Mouse (Mus musculus): ENCODE measurements around the gene Wdr24.
A peak's percentile ranks its signal among the peaks of the same experiment; 100 is the strongest.
"Not testable (repeated sequence)": the region's sequence is repeated elsewhere in the genome, so short reads cannot be mapped to it uniquely, and the experiment has no call there.

Gene Wdr24

DNA sequence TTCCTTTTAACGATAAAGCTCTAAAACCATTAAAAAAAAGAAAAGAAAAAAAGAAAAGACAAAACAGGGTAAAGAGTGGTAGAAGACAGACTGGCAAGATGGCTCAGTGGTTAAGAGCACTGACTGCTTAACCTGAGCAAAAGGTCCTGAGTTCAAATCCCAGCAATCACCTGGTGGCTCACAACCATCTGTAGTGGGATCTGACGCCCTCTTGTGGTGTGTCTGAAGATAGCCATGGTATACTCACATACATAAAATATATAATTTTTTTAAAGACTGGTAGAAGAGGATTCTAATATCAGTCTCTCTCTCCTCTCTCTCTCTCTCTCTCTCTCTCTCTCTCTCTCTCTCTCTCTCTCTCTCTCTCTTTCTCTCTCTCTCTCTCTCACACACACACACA, 16.0 kb upstream of the Wdr24 start:
- not testable (repeated sequence) for DNase-seq (ENCODE audit: low spot score)

DNA sequence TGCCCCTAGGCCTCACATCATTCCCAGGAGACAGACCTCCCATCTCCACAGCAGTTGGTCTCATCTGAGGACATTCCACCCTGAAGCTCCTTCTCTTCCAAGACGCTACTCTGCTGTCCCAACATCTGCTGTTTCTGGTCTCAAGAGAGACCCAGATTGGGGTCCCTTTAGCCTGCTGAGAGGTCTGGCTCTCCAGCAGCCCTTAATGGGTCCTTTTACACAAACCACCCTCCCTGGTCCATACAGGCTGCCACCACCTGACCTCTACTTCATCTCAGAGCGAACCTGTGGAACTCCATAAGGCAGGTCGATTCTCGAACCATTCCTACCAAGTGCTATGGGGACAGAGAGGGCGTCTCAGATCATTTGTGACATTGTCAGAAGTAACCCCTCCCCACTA, 15.4 kb upstream of the Wdr24 start:
- DNase-seq (ENCODE audit: low spot score): no peak

DNA sequence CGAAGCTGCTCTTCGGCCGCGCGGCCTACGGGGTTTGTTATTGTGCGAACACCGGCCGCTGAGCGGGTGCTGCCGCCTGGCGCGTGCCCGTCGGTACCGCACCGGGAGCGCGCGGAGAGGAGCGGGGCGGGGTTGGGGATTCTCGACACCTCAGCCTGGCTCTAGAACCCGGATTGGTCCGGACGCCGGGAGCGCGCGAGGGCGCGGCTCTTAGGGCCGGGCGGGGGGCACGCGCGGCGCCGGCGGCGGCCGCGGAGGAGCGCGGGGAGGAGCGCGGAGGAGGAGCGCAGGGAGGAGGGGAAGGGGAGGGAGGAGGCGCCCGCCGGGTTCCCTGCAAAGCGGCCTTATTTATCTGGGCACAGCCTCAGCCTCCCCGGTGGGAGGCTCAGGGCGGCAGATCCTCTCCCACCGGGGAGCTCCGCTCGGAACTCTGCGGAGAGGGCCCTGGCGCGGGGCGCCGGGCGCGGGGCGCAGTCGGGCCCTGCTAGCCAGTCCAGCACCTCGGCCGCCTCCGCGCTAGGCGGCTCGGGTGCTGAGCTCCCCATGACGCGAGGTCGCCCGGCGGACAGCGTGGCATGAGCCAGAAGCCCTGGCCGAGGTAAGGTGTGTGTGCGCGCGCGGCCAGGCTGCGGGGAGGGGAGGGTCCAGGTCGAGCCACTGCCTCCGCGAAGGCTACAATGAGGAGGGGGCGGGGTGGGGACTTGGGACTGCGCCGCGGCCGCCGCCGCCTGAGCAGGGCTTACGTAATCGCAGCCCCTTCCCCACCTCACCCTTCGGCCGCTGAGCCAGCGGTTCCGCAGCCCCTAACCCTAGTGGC, 14.4 kb upstream of the Wdr24 start, which contains the start of gene Fbxl16:
TSS of gene Fbxl16 (plus strand) at position 297 of the 817 bp plus-strand sequence.
- peak; percentile 87 for DNase-seq (ENCODE audit: low spot score)

DNA sequence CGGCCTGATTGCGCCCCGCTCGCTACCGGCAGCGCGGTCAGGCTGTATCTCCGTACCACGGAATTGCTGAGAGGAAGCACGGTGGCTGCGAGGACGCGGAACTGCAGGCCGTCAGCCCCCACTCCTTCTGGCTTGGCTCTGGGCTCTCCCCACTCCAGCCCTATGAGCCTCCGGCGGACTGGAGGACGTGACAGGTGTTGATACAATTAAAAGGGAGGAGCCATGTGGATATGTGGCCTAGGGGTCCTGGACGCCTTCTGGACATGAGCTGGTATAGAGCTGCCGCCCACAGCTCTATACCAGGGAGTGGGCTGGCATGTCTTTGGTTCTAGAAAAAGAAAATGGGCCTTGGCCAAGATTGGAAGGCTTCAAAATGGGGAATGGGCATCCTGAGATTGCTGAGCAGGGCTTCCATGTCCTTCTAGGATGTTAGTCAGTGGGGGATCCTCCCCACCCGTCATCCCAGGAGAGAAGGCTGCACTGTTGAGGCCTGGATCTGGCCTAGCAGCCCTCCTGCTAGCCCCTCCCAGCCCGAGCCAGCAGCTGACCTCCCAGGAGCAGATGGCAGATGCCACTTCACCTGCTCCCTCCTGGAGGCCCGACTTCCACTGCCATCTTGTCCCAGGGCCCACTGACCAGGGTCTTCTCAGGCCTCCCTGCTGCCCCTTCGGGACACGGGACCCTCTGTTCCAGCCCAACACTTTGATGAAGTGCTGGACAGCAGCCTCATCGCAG, 13.7 kb upstream of the Wdr24 start:
- DNase-seq (ENCODE audit: low spot score): no peak

DNA sequence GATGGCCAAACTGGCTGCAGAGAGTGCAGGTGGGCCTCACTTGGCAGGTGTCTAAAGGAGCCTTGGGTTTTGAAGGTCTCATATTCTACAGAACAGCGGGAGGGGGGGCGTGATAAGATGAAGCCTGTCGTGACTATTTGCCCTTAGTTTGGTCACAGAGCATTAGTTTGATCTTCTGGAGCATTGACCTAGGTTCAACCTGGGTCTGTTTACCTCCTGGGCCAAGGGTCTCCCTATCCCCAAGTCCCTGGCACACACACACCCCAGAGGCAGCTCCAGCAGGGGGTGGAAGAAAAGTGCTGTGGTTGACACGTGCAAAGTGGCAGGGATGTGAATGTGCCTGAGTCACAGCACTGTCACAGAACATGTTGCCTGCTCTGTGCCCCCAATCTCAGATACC, 12.5 kb upstream of the Wdr24 start:
- DNase-seq (ENCODE audit: low spot score): no peak

DNA sequence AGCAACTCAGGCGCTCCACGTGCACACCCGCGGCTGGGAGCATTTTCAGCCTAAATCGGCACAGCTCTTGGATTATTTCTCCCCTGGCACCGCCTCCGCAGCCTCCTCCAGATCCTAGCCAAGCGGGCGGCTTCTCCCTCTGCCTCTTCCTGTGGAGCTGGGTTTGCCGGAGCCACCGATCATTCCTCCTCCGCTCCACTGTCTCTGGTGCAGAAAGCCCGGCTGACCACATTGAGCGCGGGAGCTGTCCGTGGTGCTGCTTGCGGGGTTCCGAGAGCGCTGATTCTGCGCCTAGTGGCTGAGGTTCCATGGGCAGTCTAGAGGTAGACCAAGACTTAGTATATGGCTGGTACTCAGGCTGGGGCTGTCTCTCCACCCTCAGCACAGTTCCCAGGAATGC, 10.0 kb upstream of the Wdr24 start:
- DNase-seq (ENCODE audit: low spot score): peak; percentile 94

DNA sequence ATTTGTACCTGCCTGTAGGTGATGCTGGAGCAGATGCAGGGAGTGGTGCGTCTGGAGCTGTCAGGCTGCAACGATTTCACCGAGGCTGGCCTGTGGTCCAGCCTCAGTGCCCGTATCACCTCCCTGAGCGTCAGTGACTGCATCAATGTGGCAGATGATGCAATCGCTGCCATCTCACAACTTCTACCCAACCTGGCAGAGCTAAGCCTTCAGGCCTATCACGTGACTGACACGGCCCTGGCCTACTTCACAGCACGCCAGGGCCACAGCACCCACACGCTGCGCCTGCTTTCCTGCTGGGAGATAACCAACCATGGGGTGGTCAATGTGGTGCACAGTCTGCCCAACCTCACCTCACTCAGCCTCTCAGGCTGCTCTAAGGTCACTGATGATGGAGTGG, 5.8 kb upstream of the Wdr24 start:
- DNase-seq (ENCODE audit: low spot score): no peak

DNA sequence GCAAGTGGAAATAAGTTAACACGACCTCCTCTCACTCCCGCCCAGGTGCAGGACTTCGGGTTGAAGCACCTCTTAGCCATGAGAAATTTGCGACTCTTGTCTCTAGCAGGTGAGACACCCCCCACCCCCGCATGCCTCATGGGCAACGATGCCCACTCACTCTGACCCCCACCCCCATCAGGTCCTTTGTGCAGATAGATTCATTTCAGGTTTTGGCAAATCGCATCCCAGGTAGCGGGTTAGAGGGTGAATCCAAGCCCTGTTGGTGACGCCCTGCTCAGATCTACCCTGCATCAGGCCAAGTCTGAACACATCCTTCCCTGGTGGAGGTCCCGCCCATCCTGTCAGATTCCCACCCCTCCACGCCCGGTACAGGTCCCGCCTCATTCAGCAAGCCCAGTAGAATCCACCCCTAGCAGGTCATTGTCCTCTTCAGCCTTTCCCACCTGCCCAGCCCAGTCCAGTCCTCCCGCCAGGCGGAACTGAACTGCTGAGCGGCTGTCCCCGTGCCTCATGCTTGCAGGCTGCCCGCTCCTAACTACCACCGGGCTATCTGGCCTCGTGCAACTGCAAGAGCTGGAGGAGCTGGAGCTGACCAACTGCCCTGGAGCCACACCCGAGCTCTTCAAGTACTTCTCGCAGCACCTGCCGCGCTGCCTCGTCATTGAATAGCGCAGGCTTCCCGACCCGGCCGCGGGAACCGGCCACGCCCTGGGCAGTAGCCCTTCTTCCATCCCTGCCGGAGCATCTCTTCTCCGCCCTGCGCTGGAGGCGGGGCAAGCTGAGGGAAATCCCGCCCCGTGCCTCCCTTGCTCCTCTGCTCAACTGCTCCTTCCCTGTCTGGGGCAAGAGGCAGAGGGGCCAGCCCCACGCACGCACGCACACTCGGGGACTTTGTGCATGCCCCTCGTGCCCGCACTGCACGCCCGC, 4.3 kb upstream of the Wdr24 start:
- DNase-seq (ENCODE audit: low spot score): peak; percentile 47

DNA sequence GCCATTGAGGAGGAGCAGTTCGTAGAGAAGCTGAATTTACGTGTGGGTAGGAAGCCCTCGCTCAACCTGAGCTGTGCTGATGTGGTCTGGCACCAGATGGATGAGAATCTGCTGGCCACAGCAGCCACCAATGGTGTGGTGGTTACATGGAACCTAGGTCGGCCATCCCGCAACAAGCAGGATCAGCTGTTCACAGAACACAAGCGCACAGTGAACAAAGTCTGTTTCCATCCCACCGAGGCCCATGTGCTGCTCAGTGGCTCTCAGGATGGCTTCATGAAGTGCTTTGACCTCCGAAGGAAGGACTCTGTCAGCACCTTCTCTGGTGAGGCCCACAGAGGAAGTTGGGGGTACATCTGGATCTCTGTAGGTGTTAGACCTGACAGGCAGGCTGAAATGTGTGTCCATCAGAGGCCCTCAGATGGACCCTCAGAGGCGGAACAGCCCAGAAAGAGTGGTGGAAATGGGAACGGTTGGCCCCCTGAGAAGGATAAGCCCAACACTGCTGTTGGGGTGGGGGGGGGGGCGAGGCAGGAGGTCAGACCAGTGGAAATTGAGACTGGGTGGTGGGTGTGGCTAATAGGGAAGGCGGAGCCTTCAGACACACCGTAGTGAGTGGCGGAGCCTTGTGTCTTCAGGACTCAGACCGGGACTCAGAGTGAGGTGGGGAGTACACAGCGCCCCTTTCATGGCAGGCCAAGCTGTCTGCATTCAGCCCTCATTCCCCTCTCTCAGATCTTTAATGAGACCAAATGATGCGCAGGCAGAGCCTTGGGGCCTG, 1.1 kb downstream of the Wdr24 start:
- no peak for DNase-seq (ENCODE audit: low spot score)

DNA sequence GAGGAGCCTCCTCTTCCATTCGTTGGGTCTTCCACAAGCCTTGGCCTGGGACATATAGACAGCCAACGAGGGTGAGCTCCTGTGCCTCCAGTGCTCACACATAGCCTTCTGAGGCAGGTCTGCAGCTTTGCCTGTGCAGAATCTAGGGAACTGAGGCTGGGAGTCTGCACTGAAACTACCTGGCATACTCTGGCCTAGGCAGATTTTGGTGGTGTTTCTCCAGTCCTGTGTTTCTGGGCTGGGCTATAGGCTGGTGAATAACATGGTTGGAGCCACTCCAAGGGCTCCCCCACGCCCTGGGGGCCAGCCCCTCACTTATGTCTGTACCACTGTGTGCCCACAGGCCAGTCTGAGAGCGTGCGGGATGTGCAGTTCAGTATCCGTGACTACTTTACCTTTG, 1.9 kb downstream of the Wdr24 start:
- no peak for DNase-seq (ENCODE audit: low spot score)

DNA sequence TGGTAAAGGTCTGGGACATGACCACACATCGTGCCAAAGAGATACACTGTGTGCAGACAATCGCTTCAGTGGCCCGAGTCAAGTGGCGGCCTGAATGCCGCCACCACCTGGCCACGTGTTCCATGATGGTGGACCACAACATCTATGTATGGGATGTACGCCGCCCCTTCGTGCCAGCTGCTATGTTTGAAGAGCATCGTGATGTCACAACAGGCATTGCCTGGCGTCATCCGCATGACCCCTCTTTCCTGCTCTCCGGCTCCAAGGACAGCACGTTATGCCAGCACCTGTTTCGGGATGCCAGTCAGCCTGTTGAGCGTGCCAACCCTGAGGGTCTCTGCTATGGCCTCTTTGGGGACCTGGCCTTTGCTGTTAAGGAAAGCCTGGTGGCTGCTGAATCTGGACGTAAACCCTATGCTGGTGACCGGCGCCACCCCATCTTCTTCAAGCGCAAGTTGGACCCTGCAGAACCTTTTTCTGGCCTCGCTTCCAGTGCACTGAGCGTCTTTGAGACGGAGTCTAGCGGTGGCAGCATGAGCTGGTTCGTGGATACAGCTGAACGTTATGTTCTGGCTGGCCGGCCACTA, 2.6 kb downstream of the Wdr24 start:
- no peak for DNase-seq (ENCODE audit: low spot score)

DNA sequence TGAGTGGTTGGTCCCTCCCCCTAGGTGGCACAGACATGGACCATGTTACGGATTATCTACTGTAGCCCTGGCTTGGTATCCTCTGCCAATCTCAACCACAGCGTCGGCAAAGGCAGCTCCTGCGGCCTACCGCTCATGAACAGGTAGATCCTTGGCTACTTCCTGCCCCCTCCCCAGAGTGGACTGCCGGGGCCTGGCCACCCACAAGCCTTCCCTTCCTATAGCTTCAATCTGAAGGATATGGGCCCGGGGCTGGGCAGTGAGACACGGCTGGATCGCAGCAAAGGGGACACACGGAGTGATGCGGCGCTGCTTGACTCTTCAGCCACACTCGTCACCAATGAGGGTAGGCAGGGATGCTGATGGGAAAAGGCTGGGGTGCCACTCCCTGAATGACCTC, 3.6 kb downstream of the Wdr24 start:
- DNase-seq (ENCODE audit: low spot score): no peak

DNA sequence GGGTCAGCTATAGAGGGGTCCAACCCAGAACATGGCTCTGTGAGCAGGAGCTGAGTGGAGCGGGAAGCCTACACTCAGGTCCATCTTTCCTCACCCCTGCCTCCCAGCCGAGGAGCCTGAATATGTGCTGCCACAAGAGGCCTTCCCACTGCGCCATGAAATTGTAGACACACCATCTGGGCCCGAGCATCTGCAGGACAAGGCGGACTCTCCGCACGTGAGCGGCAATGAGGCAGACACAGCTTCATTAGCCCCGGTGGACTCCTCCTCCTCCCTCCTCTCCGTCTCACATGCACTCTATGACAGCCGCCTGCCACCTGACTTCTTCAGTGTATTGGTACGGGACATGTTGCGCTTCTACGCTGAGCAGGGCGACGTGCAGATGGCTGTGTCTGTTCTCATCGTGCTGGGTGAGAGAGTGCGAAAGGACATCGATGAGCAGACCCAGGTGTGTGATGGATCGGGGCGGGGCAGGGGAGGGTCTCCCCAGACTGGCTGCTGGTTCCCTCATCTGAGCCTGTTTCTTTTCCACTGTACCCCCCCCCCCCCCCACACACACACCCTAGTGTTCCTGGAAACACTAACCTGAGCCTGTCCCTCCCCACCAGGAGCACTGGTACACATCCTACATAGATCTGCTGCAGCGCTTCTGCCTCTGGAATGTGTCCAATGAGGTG, 4.3 kb downstream of the Wdr24 start:
- DNase-seq (ENCODE audit: low spot score): no peak

DNA sequence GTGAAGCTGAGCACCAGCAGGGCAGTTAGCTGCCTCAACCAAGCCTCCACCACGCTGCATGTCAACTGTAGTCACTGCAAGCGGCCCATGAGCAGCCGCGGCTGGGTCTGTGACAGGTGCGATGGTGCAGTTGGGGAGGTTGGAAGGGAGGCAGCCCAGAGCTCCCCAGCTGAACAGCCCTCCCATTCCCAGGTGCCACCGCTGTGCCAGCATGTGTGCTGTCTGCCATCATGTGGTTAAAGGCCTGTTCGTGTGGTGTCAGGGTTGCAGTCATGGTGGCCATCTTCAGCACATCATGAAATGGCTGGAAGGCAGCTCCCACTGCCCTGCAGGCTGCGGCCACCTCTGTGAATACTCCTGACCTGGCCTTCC, 4.8 kb downstream of the Wdr24 start:
- no peak for DNase-seq (ENCODE audit: low spot score)

DNA sequence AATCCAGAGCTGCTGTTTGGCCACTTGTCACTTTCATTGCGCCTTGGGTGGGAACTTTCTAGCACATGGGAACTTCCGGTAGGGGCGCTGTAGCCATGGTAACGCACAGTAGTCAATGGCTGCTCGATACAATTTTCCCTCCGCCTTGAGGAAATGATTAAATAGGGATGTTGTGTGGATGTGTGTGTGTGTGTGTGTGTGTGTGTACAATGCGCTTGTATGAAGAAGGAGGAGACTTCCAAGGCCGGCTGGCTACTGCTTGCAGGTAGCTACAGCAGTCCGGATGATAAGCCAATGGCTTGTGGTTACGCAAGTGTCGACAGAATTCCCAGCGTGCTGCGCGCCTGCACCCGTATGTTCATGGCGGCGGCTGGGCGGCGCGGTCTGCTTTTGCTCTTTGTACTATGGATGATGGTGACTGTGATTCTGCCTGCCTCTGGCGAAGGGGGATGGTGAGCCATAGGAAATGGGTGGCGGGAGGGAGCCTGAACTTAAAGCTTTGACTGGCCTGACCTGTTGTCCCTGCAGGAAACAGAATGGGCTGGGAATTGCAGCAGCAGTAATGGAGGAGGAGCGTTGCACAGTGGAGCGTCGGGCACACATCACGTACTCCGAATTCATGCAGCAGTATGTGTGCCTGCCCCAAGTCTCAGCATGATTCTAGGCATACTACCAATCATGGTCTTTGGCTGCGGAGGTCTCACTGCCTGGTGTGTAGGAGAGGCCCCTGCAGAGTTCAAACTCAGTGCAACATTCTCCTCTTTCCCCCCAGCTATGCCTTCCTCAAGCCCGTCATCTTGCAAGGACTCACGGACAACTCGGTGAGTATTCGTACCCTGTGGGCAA, 5.5 kb downstream of the Wdr24 start, which contains the start of gene Jmjd8:
TSS of gene Jmjd8 (plus strand) at position 156 of the 846 bp plus-strand sequence.
- DNase-seq (ENCODE audit: low spot score): peak; percentile 91

DNA sequence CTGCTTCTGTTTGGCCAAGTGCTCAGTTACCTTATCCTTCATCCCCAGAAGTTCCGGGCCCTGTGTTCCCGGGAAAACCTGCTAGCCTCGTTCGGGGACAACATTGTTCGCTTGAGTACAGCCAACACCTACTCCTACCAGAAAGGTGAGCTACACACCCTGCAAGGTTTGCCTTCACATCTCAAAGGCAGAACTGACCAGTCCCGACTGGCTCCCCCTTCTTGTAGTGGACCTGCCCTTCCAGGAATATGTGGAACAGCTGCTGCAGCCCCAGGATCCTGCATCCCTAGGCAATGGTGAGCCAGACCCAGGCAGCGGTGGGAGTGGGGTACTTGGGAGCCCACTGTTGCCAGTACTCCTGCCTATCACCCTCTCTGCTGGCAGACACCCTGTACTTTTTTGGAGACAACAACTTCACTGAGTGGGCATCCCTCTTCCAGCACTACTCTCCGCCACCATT, 6.2 kb downstream of the Wdr24 start:
- no peak for DNase-seq (ENCODE audit: low spot score)

DNA sequence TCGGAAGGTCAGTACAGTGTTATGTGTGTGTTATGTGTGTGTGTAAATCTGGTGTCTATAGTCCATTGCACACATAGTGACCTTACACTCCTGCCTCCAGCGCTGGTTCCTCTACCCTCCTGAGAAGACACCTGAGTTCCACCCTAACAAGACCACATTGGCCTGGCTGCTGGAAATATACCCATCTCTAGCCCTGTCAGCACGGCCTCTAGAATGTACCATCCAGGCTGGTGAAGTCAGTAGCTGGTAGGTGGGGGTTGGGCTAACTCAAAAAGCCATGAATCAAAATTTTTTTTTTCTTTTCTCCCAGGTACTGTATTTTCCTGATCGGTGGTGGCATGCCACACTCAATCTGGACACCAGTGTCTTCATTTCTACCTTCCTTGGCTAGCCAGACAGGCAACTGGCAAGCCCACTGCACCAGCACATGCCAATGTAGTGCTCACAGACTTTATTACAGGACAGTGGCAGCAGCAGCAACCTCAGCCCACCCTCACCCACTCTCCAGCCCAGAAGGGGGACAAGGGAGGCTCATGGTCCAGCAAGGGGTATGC, 6.8 kb downstream of the Wdr24 start:
- no peak for DNase-seq (ENCODE audit: low spot score)

DNA sequence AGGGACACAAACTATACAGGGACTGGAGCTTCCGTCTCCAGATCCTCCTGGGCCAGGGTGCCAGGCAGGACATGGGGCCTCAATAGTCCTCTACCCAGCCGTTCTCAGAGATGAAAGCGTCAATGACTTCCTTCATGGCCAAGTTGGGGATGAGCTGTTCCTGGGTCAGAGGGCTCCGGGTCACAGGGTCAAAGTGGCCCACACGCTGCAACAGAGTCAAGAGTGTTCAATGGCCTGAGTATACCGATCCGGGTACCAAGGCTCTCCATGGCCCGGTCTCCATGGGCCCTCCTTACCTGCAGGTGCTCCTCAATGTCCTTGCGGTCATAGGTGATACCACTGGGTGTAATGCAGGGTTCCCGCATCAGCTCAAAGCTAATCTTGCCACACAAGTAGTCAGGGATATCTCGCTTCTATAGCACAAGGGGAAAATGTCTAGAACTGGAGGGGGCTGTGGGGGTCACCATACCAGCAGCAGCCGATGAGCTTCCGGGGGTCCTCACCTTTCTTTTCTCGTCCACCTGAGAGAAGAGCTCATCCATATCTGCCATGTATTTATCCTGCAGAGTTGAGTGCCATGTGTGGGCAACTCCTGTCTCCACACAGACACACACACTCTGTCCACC, 7.5 kb downstream of the Wdr24 start:
- DNase-seq (ENCODE audit: low spot score): no peak

All from embryo, embryonic 10 days (tissue).